In genomic region chr10:128167091-128167490, GRCm38 (mm10) we compare ENCODE assay signal across 24 mouse cellular contexts. TPM values are rescaled to one million over a fixed set of nuclear protein-coding genes. Genes with fewer than 3 reads are reported as not detected.
DNase-seq lines count a peak whose midpoint lies in the region; ATAC-seq and TF ChIP-seq lines count a peak whose summit lies in the region.
"Had no signal": no experiment of that assay in that cellular context is flagged by ENCODE, and none has a peak within 500 bp of the region (broad histone marks: within the 10 kb centered on the region; RNA-seq: fewer than 3 reads in every experiment).

No protein-coding gene starts in this region.

- no peak for TF ChIP-seq CTCF in lung, embryonic 14.5 days (IDR thresholded peaks at IDR 0.05; ENCODE audit: low read depth)

- H3K4me2 ChIP-seq in heart, embryonic 16.5 days (ENCODE audit: low read depth, low read length) = no peak overlapping the region
- no peak overlapping the region for H3K4me2 ChIP-seq in lung, embryonic 14.5 days
- H3K4me2 ChIP-seq in limb, embryonic 15.5 days = no peak overlapping the region
- H3K4me2 ChIP-seq: hindbrain, embryonic 12.5 days; stomach, embryonic 15.5 days had no signal

- no peak for ATAC-seq in heart, embryonic 16.5 days (replicated peaks; ENCODE audit: extremely low read depth, insufficient read depth, low FRiP score)
- ATAC-seq in lung, embryonic 14.5 days (ENCODE audit: insufficient read depth) = no peak
- no peak for ATAC-seq in limb, embryonic 15.5 days (ENCODE audit: insufficient number of reproducible peaks, low FRiP score, low TSS enrichment, low read depth)
- ATAC-seq: CD4-positive, CD25-positive, alpha-beta regulatory T cell, adult 4 months; forebrain, postnatal 0 days; inflammation-experienced regulatory T-cells, adult 6 months; liver, postnatal 0 days; midbrain, embryonic 16.5 days had no signal

- peak overlapping the region; percentile 3; the same call in 1 of the 2 replicates for H3K27ac ChIP-seq in heart, embryonic 16.5 days (ENCODE audit: low read length)
- H3K27ac ChIP-seq in lung, embryonic 14.5 days (ENCODE audit: low read depth) = peak overlapping the region; percentile 69; the same call in 1 of the 2 replicates
- peak overlapping the region; percentile 50 for H3K27ac ChIP-seq in limb, embryonic 15.5 days
- H3K27ac ChIP-seq: hindbrain, embryonic 12.5 days; stomach, embryonic 15.5 days had no signal

- no peaks in the 10 kb centered on the region for H3K36me3 ChIP-seq in heart, embryonic 16.5 days (ENCODE audit: control insufficient read depth, insufficient read depth)
- no peaks in the 10 kb centered on the region for H3K36me3 ChIP-seq in lung, embryonic 14.5 days (ENCODE audit: insufficient read depth)
- no peaks in the 10 kb centered on the region for H3K36me3 ChIP-seq in limb, embryonic 15.5 days
- H3K36me3 ChIP-seq: hindbrain, embryonic 12.5 days; stomach, embryonic 15.5 days had no signal

- no peaks in the 10 kb centered on the region for H3K9me3 ChIP-seq in heart, embryonic 16.5 days (replicated peaks; ENCODE audit: control insufficient read depth, low read length)
- no peaks in the 10 kb centered on the region for H3K9me3 ChIP-seq in lung, embryonic 14.5 days (ENCODE audit: low read depth, low read length)
- H3K9me3 ChIP-seq in limb, embryonic 15.5 days = no peaks in the 10 kb centered on the region
- H3K9me3 ChIP-seq: hindbrain, embryonic 12.5 days; stomach, embryonic 15.5 days had no signal

- 34% methylated on average over 6 of the region's 6 CpGs for WGBS in heart, embryonic 16.5 days
- 29% methylated on average over 6 of the region's 6 CpGs for WGBS in lung, embryonic 14.5 days
- 31% methylated on average over 6 of the region's 6 CpGs for WGBS in limb, embryonic 15.5 days

- H3K27me3 ChIP-seq in heart, embryonic 16.5 days (ENCODE audit: control insufficient read depth, insufficient read depth, low read length) = no peaks in the 10 kb centered on the region
- no peaks in the 10 kb centered on the region for H3K27me3 ChIP-seq in lung, embryonic 14.5 days (ENCODE audit: insufficient read depth, low read length)
- H3K27me3 ChIP-seq in limb, embryonic 15.5 days = no peaks in the 10 kb centered on the region
- H3K27me3 ChIP-seq: hindbrain, embryonic 12.5 days; megakaryocyte, embryonic 14.5 days; stomach, embryonic 15.5 days had no signal

- intact Hi-C loops in heart, postnatal 14 days (cut with DNase I) = no loop called here

- DNase-seq in heart, postnatal 14 days = no peak
- peak; percentile 51 for DNase-seq in lung, embryonic 14.5 days
- DNase-seq in lung, postnatal 14 days = no peak
- peak; percentile 58 for DNase-seq in NIH3T3 (ENCODE audit: low read depth)
- DNase-seq in frontal cortex, postnatal 10 days (ENCODE audit: low spot score in 2 of 2) = no peak
- DNase-seq: adrenal gland, adult 8-10 months; cerebellum, adult 18-20 months; forebrain, postnatal 0 days; gastrocnemius, postnatal 10 days; kidney, postnatal 36 days; liver; liver, postnatal 0 days; right cerebral cortex, adult 18-20 months had no signal

- H3K4me1 ChIP-seq in heart, embryonic 16.5 days (ENCODE audit: control insufficient read depth, insufficient read depth, low read length) = peaks cover 8% of the 10 kb centered on the region
- no peaks in the 10 kb centered on the region for H3K4me1 ChIP-seq in lung, embryonic 14.5 days (ENCODE audit: insufficient read depth)
- peaks cover 3% of the 10 kb centered on the region for H3K4me1 ChIP-seq in limb, embryonic 15.5 days
- H3K4me1 ChIP-seq: hindbrain, embryonic 12.5 days had no signal

- H3K9ac ChIP-seq in heart, embryonic 16.5 days (ENCODE audit: low read length) = no peak overlapping the region
- H3K9ac ChIP-seq in lung, embryonic 14.5 days = no peak overlapping the region
- H3K9ac ChIP-seq in limb, embryonic 15.5 days = no peak overlapping the region
- H3K9ac ChIP-seq: forebrain, postnatal 0 days; hindbrain, embryonic 12.5 days; liver, postnatal 0 days; stomach, embryonic 15.5 days had no signal

- no peak overlapping the region for H3K4me3 ChIP-seq in heart, embryonic 16.5 days (ENCODE audit: low read length)
- H3K4me3 ChIP-seq in lung, embryonic 14.5 days (ENCODE audit: low read depth, low read length) = no peak overlapping the region
- H3K4me3 ChIP-seq in limb, embryonic 15.5 days = no peak overlapping the region
- H3K4me3 ChIP-seq: hindbrain, embryonic 12.5 days; megakaryocyte, embryonic 14.5 days; stomach, embryonic 15.5 days had no signal

RNA-seq across cellular contexts. Expression of gene Rbms2, which starts 13.0 kb away (rescaled TPM):
- 35.8 and 37.7 TPM in 2 replicates for polyA plus RNA-seq in heart, embryonic 16.5 days (2015; fragmentation: Nextera tagmentation; extraction: Ambion mirVana)
- 10 to 100 TPM; 79.3 to 82.2 TPM for total RNA-seq in heart, postnatal 14 days (2021)
- polyA plus RNA-seq in lung, embryonic 14.5 days (2014; fragmentation: Nextera tagmentation; extraction: Ambion mirVana) = 26.5 and 27.6 TPM in 2 replicates
- 42.2 and 43.8 TPM in 2 replicates for polyA plus RNA-seq in limb, embryonic 15.5 days (2015; fragmentation: Nextera tagmentation; extraction: Ambion mirVana)

RNA-seq across cellular contexts. Expression of gene Gls2, which starts 27.2 kb away (rescaled TPM):
- 0.88 and 1.0 TPM in 2 replicates for polyA plus RNA-seq in heart, embryonic 16.5 days (2015; fragmentation: Nextera tagmentation; extraction: Ambion mirVana)
- total RNA-seq in heart, postnatal 14 days (2021) = under 1 TPM; 0.60 to 0.90 TPM
- 1.8 and 2.3 TPM in 2 replicates for polyA plus RNA-seq in lung, embryonic 14.5 days (2014; fragmentation: Nextera tagmentation; extraction: Ambion mirVana)
- 1.8 TPM in 2 replicates for polyA plus RNA-seq in limb, embryonic 15.5 days (2015; fragmentation: Nextera tagmentation; extraction: Ambion mirVana)

RNA-seq across cellular contexts. Expression of gene Spryd4, which starts 44.5 kb away (rescaled TPM):
- polyA plus RNA-seq in heart, embryonic 16.5 days (2015; fragmentation: Nextera tagmentation; extraction: Ambion mirVana) = 45.1 and 46.1 TPM in 2 replicates
- 10 to 100 TPM; 40.5 to 43.3 TPM for total RNA-seq in heart, postnatal 14 days (2021)
- polyA plus RNA-seq in lung, embryonic 14.5 days (2014; fragmentation: Nextera tagmentation; extraction: Ambion mirVana) = 27.3 and 29.9 TPM in 2 replicates
- polyA plus RNA-seq in limb, embryonic 15.5 days (2015; fragmentation: Nextera tagmentation; extraction: Ambion mirVana) = 34.2 and 36.3 TPM in 2 replicates

RNA-seq across cellular contexts. Expression of gene Mip, which starts 58.5 kb away (rescaled TPM):
- not detected in 2 replicates for polyA plus RNA-seq in heart, embryonic 16.5 days (2015; fragmentation: Nextera tagmentation; extraction: Ambion mirVana)
- not detected for total RNA-seq in heart, postnatal 14 days (2021)
- polyA plus RNA-seq in lung, embryonic 14.5 days (2014; fragmentation: Nextera tagmentation; extraction: Ambion mirVana) = not detected in 2 replicates
- polyA plus RNA-seq in limb, embryonic 15.5 days (2015; fragmentation: Nextera tagmentation; extraction: Ambion mirVana) = 0.12 and 0.26 TPM in 2 replicates
- total RNA-seq: adrenal gland, adult 8-10 months; gastrocnemius, postnatal 10 days; layer of hippocampus, postnatal 10 days had no signal
- polyA plus RNA-seq: CD4-positive, CD25-positive, alpha-beta regulatory T cell, adult 4 months; embryonic facial prominence, embryonic 11.5 days; forebrain, postnatal 0 days; hindbrain, embryonic 12.5 days; inflammation-experienced regulatory T-cells, adult 6 months; liver, postnatal 0 days; spleen, adult 2 months; stomach, embryonic 15.5 days had no signal

Comparison
In these comparisons a context has a peak if more than half of its experiments do, and no peak if none do; other contexts are left out.
1. DNase-seq: peak in lung, embryonic 14.5 days (single experiment) and NIH3T3 (single experiment); none in heart, postnatal 14 days (0 of 2), lung, postnatal 14 days (single experiment) and frontal cortex, postnatal 10 days (0 of 2).
2. H3K27ac ChIP-seq: peak in every context shown above with its lines; median percentile 69 in lung, embryonic 14.5 days; 50 in limb, embryonic 15.5 days; 3 in heart, embryonic 16.5 days.